Mouse (Mus musculus): Measurements from ENCODE around the gene Zpld1. TPM values are rescaled to one million over a fixed set of nuclear protein-coding genes. Genes with fewer than 3 reads are reported as not detected.

Zpld1 gene
- total and polyA plus RNA-seq, 2 experiments from 2014 or later = 1.8 to 2.6 TPM

DNA sequence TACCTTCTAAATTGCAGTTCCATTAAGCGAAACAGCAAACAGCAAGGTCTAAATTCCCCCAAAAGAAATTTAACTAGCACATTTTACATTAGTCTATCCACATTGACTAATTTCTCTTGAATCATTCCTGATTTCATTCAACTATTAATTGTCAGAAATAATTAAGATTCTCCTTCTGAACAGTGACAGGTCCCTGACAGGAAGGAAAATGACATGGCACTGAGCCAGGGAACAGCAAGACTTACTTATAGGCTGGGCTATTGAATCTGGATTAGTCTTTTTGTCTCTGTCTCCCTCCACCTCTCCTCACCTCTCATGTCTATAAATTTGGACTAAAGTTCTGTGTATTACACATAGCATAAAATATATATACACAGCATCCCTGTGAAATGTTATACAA is 112.4 kb downstream of the Zpld1 start:
- peak; percentile 17 for DNase-seq
- no peaks in the 10 kb centered on the region for H3K36me3 ChIP-seq (ENCODE audit: insufficient read depth)
- TF ChIP-seq CTCF (IDR thresholded peaks at IDR 0.05; ENCODE audit: low read depth) = no peak
- no peaks in the 10 kb centered on the region for H3K27me3 ChIP-seq (ENCODE audit: insufficient read depth, low read length)
- WGBS = 68% methylated on average over 1 of the region's 1 CpGs
- no peaks in the 10 kb centered on the region for H3K4me1 ChIP-seq (ENCODE audit: insufficient read depth)
- no peaks in the 10 kb centered on the region for H3K9me3 ChIP-seq (ENCODE audit: low read length)
- no peak overlapping the region for H3K4me3 ChIP-seq (ENCODE audit: low read depth, low read length)
- no peak overlapping the region for H3K4me2 ChIP-seq (ENCODE audit: low read depth)
- peak; percentile 29; the same call in 1 of the 2 replicates for ATAC-seq
- H3K27ac ChIP-seq (ENCODE audit: low read depth, low read length) = no peak overlapping the region
- H3K9ac ChIP-seq = no peak overlapping the region
